Mouse (Mus musculus) small intestine, adult 2 months (tissue): ENCODE results near the gene Eps15.

Experiments used
- CTCF ChIP-seq: fragments of 200-500 bp; IDR thresholded peaks from 2 replicates; pipeline ENCODE4 v1.5.1; 2012; ENCODE audit warnings: low read depth, mild to moderate bottlenecking, control low read depth, inconsistent platforms, low read length, moderate library complexity, mixed read lengths; ENCODE audit not compliant: insufficient replicate concordance, insufficient read length; ENCODE audit errors: extremely low read depth
- POLR2A ChIP-seq: fragments of 200-500 bp; IDR thresholded peaks from 2 replicates; pipeline ENCODE4 v1.6.1; 2012; ENCODE audit warnings: low read depth, mild to moderate bottlenecking, control low read depth, inconsistent platforms, low read length, moderate library complexity

- no peak for TF ChIP-seq CTCF
- no peak for TF ChIP-seq POLR2A
These were observed 62.9 kb downstream of the Eps15 start for GRCm38 (mm10) chr4:109342783-109343485.
